Mouse (Mus musculus) limb, embryonic 11.5 days (tissue): Measurements from ENCODE around the gene Txnrd2. TPM values are rescaled to one million over a fixed set of nuclear protein-coding genes. Genes with fewer than 3 reads are reported as not detected.

Experiments
- ATAC-seq: fragments of 200-750 bp; cut with Nextera tagmentation; 2 replicates; pipeline ENCODE4 v1.8.0; 2017; ENCODE audit warnings: low read depth; ENCODE audit not compliant: insufficient number of reproducible peaks, low FRiP score, low TSS enrichment
- DNase-seq: peaks from one replicate; pipeline ENCODE4 v3.0.0-alpha.2; 2015; ENCODE audit warnings: low spot score
- H3K27ac ChIP-seq: fragments of 300-500 bp; sonication (generic); replicated peaks from 2 replicates; pipeline ENCODE4 v1.5.1; 2014; ENCODE audit warnings: low read depth, mild to moderate bottlenecking, low read length
- H3K27me3 ChIP-seq: fragments of 300-500 bp; sonication (generic); 2 replicates; pipeline ENCODE4 v1.6.1; 2014; ENCODE audit warnings: mild to moderate bottlenecking, low read length, mixed read lengths; ENCODE audit not compliant: control insufficient read depth, insufficient read depth
- H3K36me3 ChIP-seq: fragments of 300-500 bp; sonication (generic); 2 replicates; pipeline ENCODE4 v1.6.1; 2014; ENCODE audit warnings: mild to moderate bottlenecking, low read length, moderate library complexity, mixed read lengths; ENCODE audit not compliant: control insufficient read depth, insufficient read depth
- H3K4me1 ChIP-seq: fragments of 300-500 bp; sonication (generic); 2 replicates; pipeline ENCODE4 v1.6.1; 2014; ENCODE audit warnings: low read length, mixed read lengths; ENCODE audit not compliant: control insufficient read depth, insufficient read depth
- H3K4me2 ChIP-seq: fragments of 300-500 bp; sonication (generic); 2 replicates; pipeline ENCODE4 v1.6.1; 2014; ENCODE audit warnings: low read depth, mild to moderate bottlenecking, moderate library complexity; ENCODE audit not compliant: severe bottlenecking
- H3K4me3 ChIP-seq: fragments of 300-500 bp; sonication (generic); 2 replicates; pipeline ENCODE4 v1.5.1; 2014; ENCODE audit warnings: low read depth, low read length
- H3K9ac ChIP-seq: fragments of 300-500 bp; sonication (generic); 2 replicates; pipeline ENCODE4 v1.6.1; 2014; ENCODE audit warnings: mild to moderate bottlenecking, low read length
- H3K9me3 ChIP-seq: fragments of 300-500 bp; sonication (generic); 2 replicates; pipeline ENCODE4 v1.6.1; 2016; ENCODE audit warnings: low read length; ENCODE audit not compliant: control insufficient read depth
- WGBS: fragments of 180-500 bp; shearing (Covaris S2); extraction: QIAGEN DNeasy Blood & Tissue Kit; methylation state at CpG from one replicate; pipeline ENCODE4 v1.1.7; 2014; 5-methylcytosine and 5-hydroxymethylcytosine counted together
- polyA plus RNA-seq: library from polyadenylated mRNA; unstranded; fragments of >200 nt; fragmentation: Nextera tagmentation; extraction: Ambion mirVana; gene quantifications from 2 replicates; pipeline ENCODE4 v1.2.1, GENCODE M21; 2014

The Txnrd2 gene
- polyA plus RNA-seq, 1 experiment from 2014 or later: 21.9 TPM

DNA sequence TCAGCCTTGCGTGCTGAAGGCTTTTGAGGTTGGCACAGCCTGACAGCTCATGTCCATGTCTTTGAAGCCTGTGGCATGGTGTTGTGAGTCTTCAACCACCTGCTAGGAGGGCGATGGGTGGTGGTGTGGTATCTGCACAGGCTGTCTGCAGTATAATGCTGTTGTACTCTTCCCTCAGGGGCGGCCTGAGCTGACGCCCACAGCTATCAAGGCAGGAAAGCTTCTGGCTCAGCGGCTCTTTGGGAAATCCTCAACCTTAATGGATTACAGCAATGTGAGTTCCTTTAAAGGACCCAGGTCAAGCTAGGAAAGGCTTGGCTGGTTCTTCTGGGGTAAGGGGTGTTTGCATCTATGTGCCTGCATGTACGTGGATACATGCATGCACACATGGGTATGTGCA is 45.8 kb downstream of the Txnrd2 start:
- no peaks in the 10 kb centered on the region for H3K9me3 ChIP-seq
- no peak for ATAC-seq
- H3K36me3 ChIP-seq: peaks cover 3% of the 10 kb centered on the region; the same call in 1 of the 2 replicates
- no peak overlapping the region for H3K9ac ChIP-seq
- H3K4me3 ChIP-seq: no peak overlapping the region
- 87% methylated on average over 6 of the region's 6 CpGs for WGBS
- no peak overlapping the region for H3K27ac ChIP-seq
- DNase-seq: no peak
- peaks cover 3% of the 10 kb centered on the region; the same call in 1 of the 2 replicates for H3K4me1 ChIP-seq
- no peaks in the 10 kb centered on the region for H3K27me3 ChIP-seq
- no peak overlapping the region for H3K4me2 ChIP-seq

DNA sequence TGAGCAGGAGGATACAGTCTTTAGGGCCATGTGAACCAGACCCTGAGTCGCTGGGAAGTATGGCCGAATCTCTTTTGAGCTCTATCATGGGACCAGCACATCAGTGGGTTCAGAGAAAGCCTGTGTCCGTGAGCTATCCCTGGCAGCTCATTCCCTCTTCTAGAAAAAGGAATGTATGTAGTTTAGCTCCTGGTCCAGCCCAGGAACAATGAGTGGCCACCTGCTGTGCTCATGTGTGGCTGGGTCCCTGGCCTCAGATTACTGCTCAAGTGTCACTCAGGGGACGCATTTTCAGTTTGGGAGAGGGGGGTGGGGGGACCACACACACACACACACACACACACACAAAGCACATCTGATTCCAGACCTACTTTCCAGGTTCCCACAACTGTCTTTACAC is 46.2 kb downstream of the Txnrd2 start:
- no peak for ATAC-seq
- Histone ChIP-seq H3K27ac (no peak overlapping the region), H3K4me3 (no peak overlapping the region), H3K36me3 (peaks cover 3% of the 10 kb centered on the region; the same call in 1 of the 2 replicates), H3K9me3 (no peaks in the 10 kb centered on the region), H3K4me2 (no peak overlapping the region), H3K9ac (no peak overlapping the region), H3K4me1 (peaks cover 3% of the 10 kb centered on the region; the same call in 1 of the 2 replicates), H3K27me3 (no peaks in the 10 kb centered on the region)
- DNase-seq: no peak
- 73% methylated on average over 4 of the region's 4 CpGs for WGBS

GRCm38 (mm10) chr16:18472976-18473375 is 46.8 kb downstream of the Txnrd2 start:
- Histone ChIP-seq H3K27ac (no peak overlapping the region), H3K9ac (no peak overlapping the region), H3K9me3 (no peaks in the 10 kb centered on the region), H3K4me1 (peaks cover 3% of the 10 kb centered on the region; the same call in 1 of the 2 replicates), H3K4me3 (no peak overlapping the region), H3K36me3 (peaks cover 3% of the 10 kb centered on the region; the same call in 1 of the 2 replicates), H3K4me2 (no peak overlapping the region), H3K27me3 (no peaks in the 10 kb centered on the region)
- no peak for DNase-seq
- 96% methylated on average over 8 of the region's 8 CpGs for WGBS
- ATAC-seq: no peak

GRCm38 (mm10) chr16:18474021-18474420 is 47.8 kb downstream of the Txnrd2 start:
- peaks cover under 1% of the 10 kb centered on the region; the same call in 1 of the 2 replicates for H3K36me3 ChIP-seq
- 81% methylated on average over 2 of the region's 2 CpGs for WGBS
- H3K27ac ChIP-seq: no peak overlapping the region

GRCm38 (mm10) chr16:18477996-18478395 is 51.8 kb downstream of the Txnrd2 start:
- DNase-seq (no peak), ATAC-seq (no peak)
- H3K9me3 ChIP-seq: no peaks in the 10 kb centered on the region
- no peaks in the 10 kb centered on the region for H3K4me1 ChIP-seq
- H3K4me3 ChIP-seq: no peak overlapping the region
- no peak overlapping the region for H3K4me2 ChIP-seq
- no peaks in the 10 kb centered on the region for H3K36me3 ChIP-seq
- 67% methylated on average over 6 of the region's 6 CpGs for WGBS
- no peak overlapping the region for H3K9ac ChIP-seq
- H3K27ac ChIP-seq: no peak overlapping the region
- no peaks in the 10 kb centered on the region for H3K27me3 ChIP-seq

More at GRCm38 (mm10) chr16:18474021-18474420, 47.8 kb downstream of the Txnrd2 start:
- Histone ChIP-seq H3K4me1 (peaks cover 3% of the 10 kb centered on the region; the same call in 1 of the 2 replicates), H3K27me3 (no peaks in the 10 kb centered on the region), H3K4me3 (no peak overlapping the region), H3K9ac (no peak overlapping the region), H3K4me2 (no peak overlapping the region), H3K9me3 (no peaks in the 10 kb centered on the region)
- ATAC-seq (no peak), DNase-seq (no peak)

DNA sequence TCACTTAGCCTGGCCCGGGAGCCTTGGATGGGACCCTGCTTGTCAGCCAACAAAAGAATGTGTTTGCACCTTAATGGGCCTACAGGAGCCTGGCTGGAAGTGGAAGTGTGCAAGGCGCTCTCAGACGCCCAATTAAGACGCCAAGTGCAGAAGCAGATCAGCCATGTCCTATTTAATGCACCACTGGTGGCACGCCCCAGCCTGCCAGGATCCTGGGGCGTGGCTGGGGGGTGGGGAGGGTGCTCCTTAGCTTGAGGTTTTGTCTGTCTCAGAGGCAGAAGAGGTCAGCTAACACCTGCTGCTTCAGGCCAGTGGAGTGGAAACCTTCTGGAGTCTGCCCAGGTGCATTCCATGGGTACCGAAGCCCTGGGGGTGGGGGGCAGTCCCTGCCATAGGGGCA is 53.5 kb downstream of the Txnrd2 start:
- no peak overlapping the region for H3K27ac ChIP-seq
- 51% methylated on average over 7 of the region's 7 CpGs for WGBS
- no peaks in the 10 kb centered on the region for H3K9me3 ChIP-seq
- no peaks in the 10 kb centered on the region for H3K27me3 ChIP-seq
- ATAC-seq (no peak), DNase-seq (no peak)
- no peak overlapping the region for H3K4me3 ChIP-seq
- no peak overlapping the region for H3K4me2 ChIP-seq
- no peaks in the 10 kb centered on the region for H3K36me3 ChIP-seq
- H3K9ac ChIP-seq: 0 out of 2 replicates have a peak overlapping the region, but pooled peaks have one; percentile 12
- H3K4me1 ChIP-seq: no peaks in the 10 kb centered on the region

DNA sequence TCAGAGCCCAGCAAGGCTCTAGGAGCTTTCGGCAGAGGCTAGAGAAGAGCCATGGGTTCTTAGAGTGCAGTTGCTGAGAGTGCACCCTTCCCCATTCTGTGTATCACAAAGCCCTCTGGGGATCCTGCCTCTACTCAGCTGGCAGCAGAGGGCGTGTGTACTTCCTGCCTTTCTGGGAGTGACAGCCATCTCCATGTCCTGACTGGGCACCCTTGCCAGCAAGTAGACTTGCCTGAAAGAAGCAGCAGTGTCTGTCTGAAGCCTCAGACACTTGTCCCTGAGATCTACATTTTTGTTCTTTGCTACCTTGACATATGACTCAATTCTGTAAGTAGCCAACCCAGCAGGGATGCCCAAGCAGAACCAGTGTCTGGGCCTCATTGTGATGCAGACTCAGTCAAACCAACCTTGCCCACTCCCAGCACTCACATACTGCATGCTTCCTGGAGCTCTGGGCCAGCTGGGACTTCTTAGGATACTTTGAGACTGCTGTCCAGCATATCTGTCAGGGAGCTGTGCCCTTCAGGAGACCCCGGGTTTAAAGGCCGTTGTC is 54.8 kb downstream of the Txnrd2 start:
- H3K4me1 ChIP-seq: no peaks in the 10 kb centered on the region
- no peaks in the 10 kb centered on the region for H3K9me3 ChIP-seq
- ATAC-seq (no peak), DNase-seq (no peak)
- peak overlapping the region; percentile 34; the same call in 1 of the 2 replicates for H3K9ac ChIP-seq
- H3K4me3 ChIP-seq: no peak overlapping the region
- H3K36me3 ChIP-seq: no peaks in the 10 kb centered on the region
- H3K27ac ChIP-seq: no peak overlapping the region
- H3K4me2 ChIP-seq: no peak overlapping the region
- H3K27me3 ChIP-seq: no peaks in the 10 kb centered on the region
- WGBS: 71% methylated on average over 4 of the region's 4 CpGs

DNA sequence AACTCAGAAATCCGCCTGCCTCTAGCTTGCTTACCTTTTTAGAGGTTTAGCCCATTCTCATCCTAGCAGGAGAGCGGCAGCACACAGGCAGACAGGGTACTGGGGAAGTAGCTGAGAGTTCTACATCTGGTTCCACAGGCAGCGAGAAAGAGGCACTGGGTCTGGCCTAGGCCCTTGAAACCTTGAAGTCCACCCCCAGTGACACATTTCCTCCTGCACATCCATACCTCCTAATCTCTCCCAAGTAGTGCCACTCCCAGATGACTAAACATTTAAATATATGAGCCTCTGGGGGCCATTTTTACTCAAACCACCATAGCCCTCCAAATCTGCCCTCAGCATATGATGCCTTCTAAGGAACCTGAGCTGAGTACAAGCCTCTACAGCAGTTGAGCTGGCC is 56.2 kb downstream of the Txnrd2 start:
- H3K4me3 ChIP-seq: no peak overlapping the region
- no peaks in the 10 kb centered on the region for H3K4me1 ChIP-seq
- H3K27ac ChIP-seq: no peak overlapping the region
- no peaks in the 10 kb centered on the region for H3K27me3 ChIP-seq
- ATAC-seq (no peak), DNase-seq (no peak)
- 83% methylated on average over 3 of the region's 3 CpGs for whole genome bisulfite sequencing
- no peak overlapping the region for H3K9ac ChIP-seq
- H3K9me3 ChIP-seq: no peaks in the 10 kb centered on the region
- H3K4me2 ChIP-seq: no peak overlapping the region
- no peaks in the 10 kb centered on the region for H3K36me3 ChIP-seq

DNA sequence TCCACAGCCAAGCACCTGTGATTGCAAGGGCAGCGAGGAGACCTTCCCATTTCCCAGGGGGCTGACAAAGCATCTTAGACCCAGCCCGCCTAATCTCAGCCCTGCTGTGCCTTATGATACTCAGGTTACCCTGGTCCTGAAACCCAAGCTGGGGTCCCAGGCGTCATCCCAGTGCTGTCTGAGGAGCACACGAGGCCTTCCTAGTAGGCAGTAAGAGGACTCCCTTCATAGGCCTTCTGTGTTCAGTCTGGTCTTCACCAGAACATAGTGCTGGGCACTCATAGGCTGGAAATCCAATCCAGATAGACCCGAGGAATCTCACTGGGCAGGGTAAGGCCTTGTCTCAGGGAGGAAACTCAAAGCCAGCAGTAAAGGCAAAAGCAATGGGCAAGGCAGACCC is 57.7 kb downstream of the Txnrd2 start:
- no peak overlapping the region for H3K9ac ChIP-seq
- no peak overlapping the region for H3K4me3 ChIP-seq
- H3K27me3 ChIP-seq: no peaks in the 10 kb centered on the region
- no peaks in the 10 kb centered on the region for H3K36me3 ChIP-seq
- H3K4me1 ChIP-seq: no peaks in the 10 kb centered on the region
- no peak overlapping the region for H3K4me2 ChIP-seq
- DNase-seq (no peak), ATAC-seq (no peak)
- H3K27ac ChIP-seq: no peak overlapping the region
- no peaks in the 10 kb centered on the region for H3K9me3 ChIP-seq
- WGBS: 77% methylated on average over 5 of the region's 5 CpGs
